Mouse (Mus musculus): ENCODE data around the gene Camkk1. TPM values are rescaled to one million over a fixed set of nuclear protein-coding genes. Genes with fewer than 3 reads are reported as not detected.

Camkk1 gene
- polyA plus RNA-seq (2012; fragmentation: generic; extraction: Trizol): 1 to 10 TPM; 2.9 to 8.3 TPM

GRCm38 (mm10) chr11:73018471-73019146, at the start of gene Camkk1:
TSS of gene Camkk1 (plus strand) at chr11:73019008.

GRCm38 (mm10) chr11:72998771-72999170, 20.0 kb upstream of the Camkk1 start, which contains the start of gene P2rx1:
TSS of gene P2rx1 (plus strand) at chr11:72999103.

GRCm38 (mm10) chr11:73047542-73047996, 28.8 kb downstream of the Camkk1 start, which contains the start of gene Ncbp3:
TSS of gene Ncbp3 (plus strand) at chr11:73047783.

GRCm38 (mm10) chr11:73090283-73090682, 71.5 kb downstream of the Camkk1 start, which contains the start of gene Itgae:
TSS of gene Itgae (plus strand) at chr11:73090583.

Other genes starting within 250 kb of the Camkk1 start
- gene Cyb5d2, start 222.9 kb upstream of the Camkk1 start, polyA plus RNA-seq (2012; fragmentation: generic; extraction: Trizol): 1 to 10 TPM; 1.8 to 8.1 TPM
- 10 to 100 TPM in 1 of 2 experiments, 1 to 10 TPM in 1; 4.1 to 14.0 TPM for gene Zzef1, start 222.8 kb upstream of the Camkk1 start, polyA plus RNA-seq (2012; fragmentation: generic; extraction: Trizol)
- gene Atp2a3, start 57.8 kb upstream of the Camkk1 start, polyA plus RNA-seq (2012; fragmentation: generic; extraction: Trizol): under 1 TPM; 0.01 to 0.17 TPM
- under 1 TPM; 0.01 to 0.59 TPM for gene P2rx1, start 19.9 kb upstream of the Camkk1 start, polyA plus RNA-seq (2012; fragmentation: generic; extraction: Trizol)
- 1 to 10 TPM in 1 of 2 experiments, under 1 TPM in 1; 0.56 to 3.9 TPM for gene Ncbp3, start 28.8 kb downstream of the Camkk1 start, polyA plus RNA-seq (2012; fragmentation: generic; extraction: Trizol)
- gene Itgae, start 71.6 kb downstream of the Camkk1 start, polyA plus RNA-seq (2012; fragmentation: generic; extraction: Trizol): under 1 TPM; 0.04 to 0.07 TPM
- 1 to 10 TPM; 4.8 to 5.8 TPM for gene Haspin, start 119.3 kb downstream of the Camkk1 start, polyA plus RNA-seq (2012; fragmentation: generic; extraction: Trizol)
- gene P2rx5, start 141.4 kb downstream of the Camkk1 start, polyA plus RNA-seq (2012; fragmentation: generic; extraction: Trizol): 1 to 10 TPM in 1 of 2 experiments, under 1 TPM in 1; 0.01 to 1.1 TPM
- gene Emc6, start 158.0 kb downstream of the Camkk1 start, polyA plus RNA-seq (2012; fragmentation: generic; extraction: Trizol): 10 to 100 TPM; 41.6 to 71.5 TPM
- gene Tax1bp3, start 158.1 kb downstream of the Camkk1 start, polyA plus RNA-seq (2012; fragmentation: generic; extraction: Trizol): 100 to 1,000 TPM; 122 to 202 TPM
- 10 to 100 TPM in 1 of 2 experiments, 1 to 10 TPM in 1; 2.2 to 17.8 TPM for gene Ctns, start 180.0 kb downstream of the Camkk1 start, polyA plus RNA-seq (2012; fragmentation: generic; extraction: Trizol)
- gene Shpk, start 180.5 kb downstream of the Camkk1 start, polyA plus RNA-seq (2012; fragmentation: generic; extraction: Trizol): 1 to 10 TPM in 1 of 2 experiments, under 1 TPM in 1; 0.42 to 4.1 TPM
- gene Trpv1, start 215.3 kb downstream of the Camkk1 start, polyA plus RNA-seq (2012; fragmentation: generic; extraction: Trizol): under 1 TPM in 1 of 2 experiments, not detected in 1; 0.11 TPM
- gene Trpv3, start 248.4 kb downstream of the Camkk1 start, polyA plus RNA-seq (2012; fragmentation: generic; extraction: Trizol): under 1 TPM; under 0.01 to 0.02 TPM